Mouse (Mus musculus) neutrophil, adult 5-6 weeks (primary cell): ENCODE data around the gene Heatr5b. TPM values are rescaled to one million over a fixed set of nuclear protein-coding genes. Genes with fewer than 3 reads are reported as not detected.

Source experiments
- ATAC-seq: fragments of 151-379, 151-347 bp; 2 replicates; pipeline ENCODE4 v1.8.0; 2017; ENCODE audit warnings: mild to moderate bottlenecking, moderate TSS enrichment; ENCODE audit not compliant: insufficient number of reproducible peaks, poor library complexity, low FRiP score, severe bottlenecking; ENCODE audit errors: extremely low read depth
- total RNA-seq: library from RNA; stranded (forward); fragments of 200-1000 nt; gene quantifications from 2 replicates; pipeline ENCODE4 v1.2.3, GENCODE M21; 2017

Gene Heatr5b
- total RNA-seq, 1 experiment from 2014 or later, result 32.7 TPM

- no peak for ATAC-seq
Observed at GRCm38 (mm10) chr17:78770932-78771331, 64.2 kb downstream of the Heatr5b start.

DNA sequence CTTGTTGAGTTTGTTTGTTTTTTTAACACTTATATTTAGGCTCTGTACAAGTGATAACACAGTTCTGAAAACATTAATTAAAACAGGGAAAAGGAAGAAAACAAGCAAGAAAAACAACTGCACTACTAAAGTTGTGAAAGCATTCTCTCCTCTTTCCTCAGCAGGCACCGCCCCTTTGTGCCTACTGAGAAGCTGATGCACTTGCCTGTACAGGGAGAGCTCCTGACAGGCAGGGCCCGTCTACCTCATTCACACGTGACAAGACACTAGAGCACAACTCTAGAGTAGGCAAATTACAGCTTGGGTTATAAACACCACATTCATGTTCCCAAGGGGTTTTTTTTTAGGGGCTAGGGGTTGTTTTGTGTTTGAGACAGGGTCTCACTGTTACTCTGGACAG, 65.8 kb downstream of the Heatr5b start:
- ATAC-seq, result no peak

DNA sequence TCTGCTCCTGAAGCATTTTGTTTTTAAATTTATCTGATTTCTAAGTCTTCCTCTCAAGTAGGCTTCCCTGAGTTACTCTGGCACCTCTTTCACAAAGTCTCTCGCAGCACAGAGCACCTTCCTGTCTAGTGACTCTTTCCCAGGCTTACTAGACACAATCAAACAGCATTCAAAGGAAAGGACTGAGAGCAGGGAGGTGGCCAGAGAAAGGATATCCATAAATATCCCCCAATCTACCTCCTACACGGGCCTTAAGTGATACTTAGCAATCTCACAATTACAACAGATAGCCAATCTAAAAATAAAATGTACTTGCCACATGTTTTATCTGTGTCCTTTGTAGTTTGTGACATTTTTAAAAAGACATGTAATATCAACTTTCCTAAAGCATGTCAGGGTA, 66.2 kb downstream of the Heatr5b start:
- ATAC-seq, result no peak

DNA sequence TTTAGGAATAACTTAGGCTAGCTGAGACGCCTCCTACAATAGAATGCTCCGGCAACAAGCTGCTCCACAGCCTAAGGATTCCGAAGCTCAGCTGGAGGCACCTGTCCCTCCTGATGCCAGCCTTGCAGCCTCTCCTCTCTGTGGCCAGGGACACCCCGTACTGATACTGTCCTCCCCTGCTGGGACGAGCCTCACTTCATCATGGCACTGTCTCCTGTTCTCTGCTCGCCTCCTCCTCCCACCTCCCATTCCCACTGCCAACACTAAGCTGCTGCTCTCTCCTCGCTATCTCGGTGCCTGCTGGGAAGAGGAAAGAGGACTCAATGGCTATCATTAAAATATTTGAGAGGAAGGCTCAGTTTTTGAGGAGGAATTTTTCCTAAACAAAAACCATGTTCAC, 67.6 kb downstream of the Heatr5b start:
- ATAC-seq, result no peak

- no peak for ATAC-seq
Observed at GRCm38 (mm10) chr17:78766084-78766483, 69.1 kb downstream of the Heatr5b start.

DNA sequence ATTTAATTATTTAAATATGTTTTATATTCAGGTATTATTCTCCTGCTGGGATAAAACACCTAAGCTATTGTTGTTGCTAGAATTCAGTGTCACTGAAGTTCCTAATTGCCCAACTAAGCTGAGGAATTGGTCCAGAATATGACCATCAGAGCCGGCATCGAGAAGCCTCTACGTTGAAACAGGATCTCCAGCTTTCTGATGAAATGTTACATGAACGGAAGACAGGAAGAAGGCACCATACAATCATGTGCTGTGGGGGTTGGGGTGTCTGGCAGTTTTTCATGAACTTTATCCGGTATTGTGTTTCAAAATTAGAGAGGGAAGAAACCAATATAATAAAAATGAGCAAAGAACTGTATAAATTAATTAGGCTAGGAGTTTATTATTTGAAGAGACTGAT, 71.9 kb downstream of the Heatr5b start:
- ATAC-seq, result no peak

- no peak for ATAC-seq
Observed at GRCm38 (mm10) chr17:78752938-78753655, 82.1 kb downstream of the Heatr5b start.

- ATAC-seq, result no peak
Observed at GRCm38 (mm10) chr17:78752064-78752463, 83.1 kb downstream of the Heatr5b start.

DNA sequence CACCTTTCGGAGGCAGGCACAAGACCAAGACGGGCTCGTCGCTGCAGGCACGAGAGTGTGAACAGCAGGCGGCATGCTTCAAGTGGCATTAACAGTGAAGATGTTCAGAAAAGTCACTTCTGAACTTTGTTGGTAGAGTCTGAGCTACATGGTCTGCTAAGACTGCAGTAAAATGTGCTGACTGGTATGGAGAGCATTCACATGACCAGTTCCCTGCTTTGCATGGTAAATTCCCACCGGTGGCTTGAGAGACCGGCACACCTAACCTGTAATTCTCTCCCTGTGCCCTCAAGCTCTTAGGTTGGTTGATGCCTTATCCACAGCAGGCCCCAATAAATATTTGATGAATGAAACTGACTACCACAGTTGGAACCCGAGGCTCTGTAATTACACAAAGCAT, 86.7 kb downstream of the Heatr5b start:
- ATAC-seq, result no peak

DNA sequence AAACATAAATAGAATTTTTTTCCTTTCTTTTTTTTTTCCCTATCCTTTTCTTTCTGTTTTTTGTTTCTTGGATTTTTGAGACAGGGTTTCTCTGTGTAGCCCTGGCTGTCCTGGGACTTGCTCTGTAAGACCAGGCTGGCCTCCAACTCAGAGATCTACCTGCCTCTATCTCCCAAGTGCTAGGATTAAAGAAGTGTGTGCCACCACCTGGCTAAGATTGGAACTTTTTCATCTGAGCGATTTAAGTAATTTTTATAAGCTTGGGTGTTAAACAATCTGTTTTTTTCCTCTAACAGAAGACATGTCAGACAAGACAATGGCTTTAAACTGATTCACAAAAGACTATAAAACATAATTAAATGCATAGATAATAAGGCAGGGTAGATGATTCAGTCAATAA, 96.7 kb downstream of the Heatr5b start:
- ATAC-seq, result no peak

GRCm38 (mm10) chr17:78737771-78738170, 97.4 kb downstream of the Heatr5b start:
- ATAC-seq, result no peak

GRCm38 (mm10) chr17:78737096-78737495, 98.1 kb downstream of the Heatr5b start, which contains the start of gene Strn:
Gene Strn (minus strand): TSS chr17:78737196.
- no peak for ATAC-seq

GRCm38 (mm10) chr17:78736473-78736988, 98.6 kb downstream of the Heatr5b start:
- ATAC-seq, result peak; percentile 95

DNA sequence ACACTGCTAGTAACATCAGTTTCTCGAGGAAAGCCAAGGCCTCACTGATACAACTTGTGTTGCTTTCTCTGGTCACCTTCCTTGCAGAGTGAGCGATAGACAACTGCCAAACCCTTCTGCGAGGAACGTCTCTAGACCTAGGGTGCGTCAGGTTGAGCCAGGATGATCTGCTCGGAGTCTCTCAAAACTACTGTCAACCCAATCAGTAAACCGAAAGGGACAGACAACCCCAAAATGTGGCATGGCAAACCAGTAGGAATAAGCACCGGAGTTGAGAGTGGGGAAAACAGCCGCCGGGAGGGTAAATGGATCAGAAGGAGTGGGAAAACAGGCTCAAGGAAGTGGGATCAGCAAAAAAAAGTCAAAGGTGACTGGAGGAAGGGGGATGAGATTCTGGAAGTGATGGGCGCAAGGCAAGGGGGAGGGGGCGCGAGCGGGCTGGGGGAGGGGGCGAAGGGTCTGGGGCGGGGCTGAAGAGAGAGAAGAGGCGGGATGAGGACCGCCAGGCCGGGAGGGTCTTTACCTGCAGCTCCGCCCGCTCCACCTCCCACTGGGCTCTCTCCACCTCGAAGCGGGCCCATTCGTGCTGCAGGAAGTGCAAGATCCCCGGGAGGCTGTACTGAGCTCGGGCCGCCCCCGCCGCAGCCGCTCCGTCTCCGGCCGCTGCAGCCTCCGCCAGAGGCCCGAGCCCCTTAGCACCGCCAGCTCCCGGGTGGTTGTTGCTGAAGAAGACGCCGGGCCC, 99.3 kb downstream of the Heatr5b start:
- peak; percentile 4; the same call in 1 of the 2 replicates for ATAC-seq

- no peak for ATAC-seq
Observed at GRCm38 (mm10) chr17:78734806-78735205, 100.4 kb downstream of the Heatr5b start.

GRCm38 (mm10) chr17:78732056-78732455, 103.1 kb downstream of the Heatr5b start:
- no peak for ATAC-seq

GRCm38 (mm10) chr17:78726746-78727449, 108.3 kb downstream of the Heatr5b start:
- no peak for ATAC-seq

DNA sequence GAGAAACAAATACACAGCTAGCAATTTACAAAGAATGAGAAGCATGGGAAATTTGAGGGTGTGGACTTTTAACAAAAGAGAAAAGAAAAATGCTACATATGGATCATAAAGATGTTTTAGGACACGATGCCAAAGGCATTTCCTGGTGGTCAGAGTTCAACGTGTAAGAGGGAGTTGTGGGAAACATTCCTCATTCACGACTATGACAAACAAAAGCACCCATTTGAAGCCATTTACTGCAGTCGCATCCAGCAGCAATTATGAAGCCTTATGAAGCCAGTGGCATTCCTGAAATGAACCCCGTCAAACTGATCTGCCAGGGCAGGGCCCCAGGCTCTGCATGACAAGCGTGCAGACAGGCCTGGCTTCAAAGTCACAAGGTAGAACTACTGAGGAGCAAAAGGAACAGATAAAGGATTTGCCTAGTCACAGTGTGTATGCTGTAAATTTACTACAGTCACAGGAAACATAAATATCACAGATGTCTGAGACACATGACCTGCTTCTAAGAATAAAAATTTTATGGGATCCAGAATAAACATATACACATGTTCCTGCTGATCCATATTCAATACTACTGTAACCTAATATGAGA, 110.6 kb downstream of the Heatr5b start:
- no peak for ATAC-seq

DNA sequence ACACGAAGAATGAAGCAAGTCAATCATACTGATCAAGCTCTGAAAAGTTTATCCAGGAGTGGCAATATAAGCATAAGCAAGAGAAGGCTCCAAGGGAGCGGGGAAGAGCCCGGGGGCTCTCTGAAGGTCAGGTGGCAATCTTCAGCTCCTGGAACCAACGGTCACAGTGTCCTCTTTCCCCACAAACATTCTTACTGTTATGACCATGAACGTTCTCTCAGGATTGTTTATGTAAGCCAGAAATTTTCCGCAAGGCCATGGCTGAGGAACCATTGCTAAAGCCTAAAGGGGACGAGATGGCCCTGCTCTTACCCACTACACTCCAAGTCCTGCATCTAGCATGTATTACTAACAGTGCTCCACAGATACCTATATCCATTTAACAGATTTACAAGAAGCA, 113.5 kb downstream of the Heatr5b start:
- no peak for ATAC-seq
